Mouse (Mus musculus) stomach, postnatal 0 days (tissue): ENCODE measurements around the gene Cry2.

ENCODE experiments used
- CTCF ChIP-seq: IDR thresholded peaks from 2 replicates; pipeline ENCODE4 v1.5.1; 2016; ENCODE audit warnings: antibody characterized with exemption, low read depth, mild to moderate bottlenecking, moderate library complexity
- EP300 ChIP-seq: optimal IDR thresholded peaks from 2 replicates; pipeline ENCODE3; 2016; ENCODE audit warnings: antibody characterized with exemption

- TF ChIP-seq CTCF (no peak), EP300 (no peak)
These were observed 8.7 kb upstream of the Cry2 start for GRCm38 (mm10) chr2:92442419-92443001.
